Mouse (Mus musculus) limb, embryonic 14.5 days (tissue): ENCODE measurements at regions not wholly inside any gene's neighbourhood (a gene's known extent, or its start where the extent isn't known, plus 50 kb on each side); places are given as distances from the start of the nearest gene placed in this dataset.
A peak's percentile ranks its signal among the peaks of the same experiment; 100 is the strongest.

Experiments used
- ATAC-seq: fragments of 200-750 bp; cut with Nextera tagmentation; 2 replicates; pipeline ENCODE4 v1.8.0; 2017; ENCODE audit warnings: low read depth, moderate number of reproducible peaks, moderate TSS enrichment; ENCODE audit not compliant: low FRiP score
- DNase-seq: peaks from one replicate; pipeline ENCODE4 v3.0.0-alpha.2; 2015; ENCODE audit warnings: low spot score
- H3K27ac ChIP-seq: fragments of 300-500 bp; sonication (generic); replicated peaks from 2 replicates; pipeline ENCODE4 v1.5.1; 2014; ENCODE audit warnings: low read depth, mild to moderate bottlenecking, low read length, moderate library complexity, mixed read lengths
- H3K27me3 ChIP-seq: fragments of 300-500 bp; sonication (generic); 2 replicates; pipeline ENCODE4 v1.6.1; 2014; ENCODE audit warnings: low read length, mixed read lengths; ENCODE audit not compliant: control insufficient read depth, insufficient read depth
- H3K36me3 ChIP-seq: fragments of 300-500 bp; sonication (generic); 2 replicates; pipeline ENCODE4 v1.6.1; 2014; ENCODE audit warnings: mild to moderate bottlenecking, low read length, moderate library complexity, mixed read lengths; ENCODE audit not compliant: control insufficient read depth, insufficient read depth
- H3K4me1 ChIP-seq: fragments of 300-500 bp; sonication (generic); 2 replicates; pipeline ENCODE4 v1.6.1; 2014; ENCODE audit warnings: antibody characterized with exemption, low read length, mixed read lengths; ENCODE audit not compliant: control insufficient read depth, insufficient read depth
- H3K4me2 ChIP-seq: fragments of 300-500 bp; sonication (generic); replicated peaks from 2 replicates; pipeline ENCODE4 v1.6.1; 2014; ENCODE audit warnings: low read depth, mild to moderate bottlenecking, low read length, moderate library complexity; ENCODE audit not compliant: severe bottlenecking
- H3K4me3 ChIP-seq: fragments of 300-500 bp; sonication (generic); replicated peaks from 2 replicates; pipeline ENCODE4 v1.5.1; 2014; ENCODE audit warnings: low read length
- H3K9ac ChIP-seq: fragments of 300-500 bp; sonication (generic); 2 replicates; pipeline ENCODE4 v1.6.1; 2014; ENCODE audit warnings: mild to moderate bottlenecking, low read depth, low read length, moderate library complexity; ENCODE audit not compliant: severe bottlenecking
- H3K9me3 ChIP-seq: fragments of 300-500 bp; sonication (generic); 2 replicates; pipeline ENCODE4 v1.6.1; 2016; ENCODE audit warnings: low read length; ENCODE audit not compliant: control insufficient read depth
- POLR2A ChIP-seq: fragments of 200-500 bp; IDR thresholded peaks from 2 replicates; pipeline ENCODE4 v1.8.0; 2012; ENCODE audit warnings: inconsistent platforms, mild to moderate bottlenecking, moderate library complexity, borderline replicate concordance; ENCODE audit not compliant: insufficient read depth, insufficient read length; ENCODE audit errors: extremely low read depth
- WGBS: fragments of 180-500 bp; shearing (Covaris S2); extraction: QIAGEN DNeasy Blood & Tissue Kit; methylation state at CpG from one replicate; pipeline ENCODE4 v1.1.7; 2014; 5-methylcytosine and 5-hydroxymethylcytosine counted together

GRCm38 (mm10) chr11:94866176-94866967 lies 69.7 kb upstream of the Col1a1 start:
- Histone ChIP-seq H3K27ac (no peak overlapping the region), H3K27me3 (no peaks in the 10 kb centered on the region), H3K9ac (no peak overlapping the region), H3K4me1 (no peaks in the 10 kb centered on the region), H3K4me2 (no peak overlapping the region), H3K9me3 (no peaks in the 10 kb centered on the region), H3K36me3 (no peaks in the 10 kb centered on the region), H3K4me3 (no peak overlapping the region)
- DNase-seq (peak; percentile 72), ATAC-seq (peak; percentile 72)
- TF ChIP-seq POLR2A, result no peak
- WGBS, result 15% methylated on average over 9 of the region's 9 CpGs

GRCm38 (mm10) chr11:94850129-94850528 lies 67.6 kb upstream of the Tmem92 start:
- no peak overlapping the region for H3K4me3 ChIP-seq
- H3K4me1 ChIP-seq, result 0 out of 2 replicates have a peak, but pooled peaks cover 3% of the 10 kb centered on the region
- H3K4me2 ChIP-seq, result no peak overlapping the region
- ATAC-seq (no peak), DNase-seq (no peak)
- 92% methylated on average over 3 of the region's 3 CpGs for WGBS
- no peaks in the 10 kb centered on the region for H3K36me3 ChIP-seq
- H3K27me3 ChIP-seq, result no peaks in the 10 kb centered on the region
- H3K27ac ChIP-seq, result no peak overlapping the region
- TF ChIP-seq POLR2A, result no peak
- no peak overlapping the region for H3K9ac ChIP-seq
- no peaks in the 10 kb centered on the region for H3K9me3 ChIP-seq

GRCm38 (mm10) chr11:94839133-94839532 lies 56.6 kb upstream of the Tmem92 start:
- Histone ChIP-seq H3K4me2 (no peak overlapping the region), H3K9ac (no peak overlapping the region), H3K27ac (no peak overlapping the region), H3K27me3 (no peaks in the 10 kb centered on the region), H3K9me3 (no peaks in the 10 kb centered on the region), H3K4me3 (no peak overlapping the region), H3K36me3 (no peaks in the 10 kb centered on the region), H3K4me1 (no peaks in the 10 kb centered on the region)
- no peak for DNase-seq
- no peak for TF ChIP-seq POLR2A
- no peak for ATAC-seq

- no peaks in the 10 kb centered on the region for H3K4me1 ChIP-seq
- no peak overlapping the region for H3K27ac ChIP-seq
- H3K9me3 ChIP-seq, result no peaks in the 10 kb centered on the region
- no peak overlapping the region for H3K9ac ChIP-seq
- H3K4me3 ChIP-seq, result no peak overlapping the region
- WGBS, result 57% methylated on average over 3 of the region's 3 CpGs
- H3K27me3 ChIP-seq, result no peaks in the 10 kb centered on the region
- no peaks in the 10 kb centered on the region for H3K36me3 ChIP-seq
- no peak for DNase-seq
- ATAC-seq, result no peak
- no peak for TF ChIP-seq POLR2A
- no peak overlapping the region for H3K4me2 ChIP-seq
These were observed 55.6 kb upstream of the Tmem92 start for GRCm38 (mm10) chr11:94838140-94838539.

GRCm38 (mm10) chr11:94836347-94836746 lies 53.8 kb upstream of the Tmem92 start:
- Histone ChIP-seq H3K4me3 (no peak overlapping the region), H3K27ac (no peak overlapping the region), H3K36me3 (no peaks in the 10 kb centered on the region), H3K9me3 (no peaks in the 10 kb centered on the region), H3K27me3 (no peaks in the 10 kb centered on the region), H3K4me1 (no peaks in the 10 kb centered on the region), H3K4me2 (no peak overlapping the region), H3K9ac (no peak overlapping the region)
- DNase-seq (no peak), ATAC-seq (no peak)
- no peak for TF ChIP-seq POLR2A
